18 mouse cellular contexts compared by ENCODE assay signal in genomic region chr11:51110621-51111020, GRCm38 (mm10). TPM values are rescaled to one million over a fixed set of nuclear protein-coding genes. Genes with fewer than 3 reads are reported as not detected.
"Had no signal": no experiment of that assay in that cellular context is flagged by ENCODE, and none has a peak within 500 bp of the region (broad histone marks: within the 10 kb centered on the region; RNA-seq: fewer than 3 reads in every experiment).

No protein-coding gene starts in this region.

- H3K4me3 ChIP-seq: liver, embryonic 12.5 days; neural tube, embryonic 12.5 days; stomach, embryonic 15.5 days had no signal

- H3K9ac ChIP-seq: liver, embryonic 12.5 days; liver, embryonic 14.5 days; lung, embryonic 14.5 days; neural tube, embryonic 12.5 days; stomach, embryonic 15.5 days had no signal

- H3K4me2 ChIP-seq: liver, embryonic 12.5 days; lung, embryonic 14.5 days; midbrain, embryonic 11.5 days; neural tube, embryonic 12.5 days; stomach, embryonic 15.5 days had no signal

- H3K27ac ChIP-seq: liver, embryonic 12.5 days; liver, embryonic 14.5 days; neural tube, embryonic 12.5 days; stomach, embryonic 15.5 days; stomach, postnatal 0 days had no signal

- DNase-seq: lung, adult 18-20 months; lung, embryonic 14.5 days; lung, postnatal 10 days; lung, postnatal 4 days; midbrain, embryonic 14.5 days; right cerebral cortex, postnatal 14 days; thymus, adult 2 months; thymus, postnatal 25 days; thymus, postnatal 4 days had no signal

- H3K9me3 ChIP-seq: liver, embryonic 12.5 days; neural tube, embryonic 12.5 days; stomach, embryonic 15.5 days had no signal

- H3K27me3 ChIP-seq: liver, embryonic 12.5 days; neural tube, embryonic 12.5 days; stomach, embryonic 15.5 days had no signal

- H3K36me3 ChIP-seq: liver, embryonic 12.5 days; neural tube, embryonic 12.5 days; stomach, embryonic 15.5 days had no signal

- H3K4me1 ChIP-seq: liver, embryonic 12.5 days; neural tube, embryonic 12.5 days; stomach, embryonic 15.5 days had no signal

- ATAC-seq: liver, embryonic 12.5 days; midbrain, embryonic 16.5 days had no signal

RNA-seq across cellular contexts. Expression of gene Zfp354a, which starts 51.6 kb away (rescaled TPM):
- total RNA-seq: monocyte, adult 5-6 weeks; neutrophil, adult 5-6 weeks had no signal
